ENCODE assay signal across 12 mouse cellular contexts in genomic region chr2:131097087-131097486, GRCm38 (mm10). TPM values are rescaled to one million over a fixed set of nuclear protein-coding genes. Genes with fewer than 3 reads are reported as not detected.
DNase-seq lines count a peak whose midpoint lies in the region; ATAC-seq and TF ChIP-seq lines count a peak whose summit lies in the region.
"Had no signal": no experiment of that assay in that cellular context is flagged by ENCODE, and none has a peak within 500 bp of the region (broad histone marks: within the 10 kb centered on the region; RNA-seq: fewer than 3 reads in every experiment).

No protein-coding gene starts in this region.

- H3K4me1 ChIP-seq in kidney, embryonic 14.5 days (ENCODE audit: control insufficient read depth, insufficient read depth, low read length) = peaks cover 5% of the 10 kb centered on the region; the same call in 1 of the 2 replicates
- H3K4me1 ChIP-seq in ES-Bruce4 (ENCODE audit: control insufficient read depth, insufficient read depth, low read length) = peaks cover 3% of the 10 kb centered on the region

- WGBS in kidney, embryonic 14.5 days = 69% methylated on average over 4 of the region's 4 CpGs

- H3K9ac ChIP-seq in kidney, embryonic 14.5 days (ENCODE audit: low read depth, low read length) = no peak overlapping the region
- H3K9ac ChIP-seq in ES-Bruce4 (ENCODE audit: low read depth, poor library complexity, severe bottlenecking) = peak overlapping the region; percentile 63

- peak; percentile 3 for DNase-seq in gastrocnemius, postnatal 10 days
- no peak for DNase-seq in gastrocnemius, adult 18-20 months (ENCODE audit: low spot score)
- DNase-seq in kidney, adult 8-10 months = no peak
- DNase-seq in heart, postnatal 4 days = peak; percentile 2
- DNase-seq in left cerebral cortex, postnatal 4 days = no peak
- no peak for DNase-seq in layer of hippocampus, adult 11-12 months (ENCODE audit: low spot score)
- DNase-seq: cerebellum, postnatal 10 days; retina, postnatal 1 day had no signal

- ATAC-seq in kidney, embryonic 14.5 days (ENCODE audit: low FRiP score, low TSS enrichment) = no peak

- no peak overlapping the region for H3K4me2 ChIP-seq in kidney, embryonic 14.5 days (replicated peaks; ENCODE audit: low read depth, low read length)

- intact Hi-C loops in left cerebral cortex, postnatal 4 days (cut with DNase I) = no loop called here

- TF ChIP-seq EP300 in ES-Bruce4 (IDR thresholded peaks at IDR 0.05; ENCODE audit: insufficient read depth, low read depth, low read length) = no peak

- no peak for TF ChIP-seq CTCF in ES-Bruce4 (IDR thresholded peaks at IDR 0.05; ENCODE audit: low read depth, low read length)

- no peak for TF ChIP-seq POLR2A in ES-Bruce4 (IDR thresholded peaks at IDR 0.05; ENCODE audit: insufficient read depth, low read length)

- no peaks in the 10 kb centered on the region for H3K36me3 ChIP-seq in kidney, embryonic 14.5 days (ENCODE audit: control insufficient read depth, insufficient read depth, low read length)
- no peaks in the 10 kb centered on the region for H3K36me3 ChIP-seq in ES-Bruce4 (ENCODE audit: control insufficient read depth, insufficient read depth, low read length, poor library complexity, severe bottlenecking)

- no peaks in the 10 kb centered on the region for H3K27me3 ChIP-seq in kidney, embryonic 14.5 days (ENCODE audit: control insufficient read depth, insufficient read depth, low read length)
- H3K27me3 ChIP-seq in ES-Bruce4 (ENCODE audit: control insufficient read depth, insufficient read depth, low read length, poor library complexity, severe bottlenecking) = no peaks in the 10 kb centered on the region

- H3K4me3 ChIP-seq in kidney, embryonic 14.5 days (ENCODE audit: low read length) = no peak overlapping the region
- H3K4me3 ChIP-seq in ES-Bruce4 (ENCODE audit: low read depth, low read length) = peak overlapping the region; percentile 54

- peak overlapping the region; percentile 92 for H3K27ac ChIP-seq in kidney, embryonic 14.5 days (ENCODE audit: low read depth, low read length)
- H3K27ac ChIP-seq in ES-Bruce4 (ENCODE audit: insufficient read depth, low read length) = peak overlapping the region; percentile 99

- no peaks in the 10 kb centered on the region for H3K9me3 ChIP-seq in kidney, embryonic 14.5 days (ENCODE audit: control insufficient read depth, low read length)
- no peaks in the 10 kb centered on the region for H3K9me3 ChIP-seq in ES-Bruce4 (replicated peaks; ENCODE audit: control insufficient read depth, insufficient read depth, low read length, poor library complexity, severe bottlenecking)

RNA-seq across cellular contexts. Expression of gene Siglec1, which starts 10.5 kb away (rescaled TPM):
- total RNA-seq in gastrocnemius, postnatal 10 days (2021) = 1 to 10 TPM; 1.2 to 1.4 TPM
- under 1 TPM; 0.59 to 0.71 TPM for total RNA-seq in gastrocnemius, adult 18-20 months (2021)
- 0.27 and 0.47 TPM in 2 replicates for polyA plus RNA-seq in kidney, embryonic 14.5 days (2014; fragmentation: Nextera tagmentation; extraction: Ambion mirVana)
- polyA plus RNA-seq in ES-Bruce4 (2011; ENCODE audit: insufficient read depth, insufficient read length, low read depth, missing spikeins) = 0.16 TPM in 1 of 2 replicates, not detected in the other
- total RNA-seq in heart, postnatal 4 days (2021) = under 1 TPM; 0.52 to 0.79 TPM
- total RNA-seq in left cerebral cortex, postnatal 4 days (2021) = under 1 TPM; 0.56 to 0.85 TPM

RNA-seq across cellular contexts. Expression of gene Hspa12b, which starts 30.0 kb away (rescaled TPM):
- total RNA-seq in gastrocnemius, postnatal 10 days (2021) = 10 to 100 TPM; 18.3 to 25.0 TPM
- 10 to 100 TPM in 1 of 2 experiments, 1 to 10 TPM in 1; 8.9 to 14.9 TPM for total RNA-seq in gastrocnemius, adult 18-20 months (2021)
- 8.6 and 10.0 TPM in 2 replicates for polyA plus RNA-seq in kidney, embryonic 14.5 days (2014; fragmentation: Nextera tagmentation; extraction: Ambion mirVana)
- 1.9 and 2.2 TPM in 2 replicates for polyA plus RNA-seq in ES-Bruce4 (2011; ENCODE audit: insufficient read depth, insufficient read length, low read depth, missing spikeins)
- 10 to 100 TPM; 40.3 to 40.6 TPM for total RNA-seq in heart, postnatal 4 days (2021)
- total RNA-seq in left cerebral cortex, postnatal 4 days (2021) = 1 to 10 TPM; 9.0 to 9.7 TPM

RNA-seq across cellular contexts. Expression of gene Adam33, which starts 33.5 kb away (rescaled TPM):
- 1 to 10 TPM; 3.7 to 5.9 TPM for total RNA-seq in gastrocnemius, postnatal 10 days (2021)
- total RNA-seq in gastrocnemius, adult 18-20 months (2021) = 1 to 10 TPM; 1.3 to 1.9 TPM
- polyA plus RNA-seq in kidney, embryonic 14.5 days (2014; fragmentation: Nextera tagmentation; extraction: Ambion mirVana) = 0.89 and 1.0 TPM in 2 replicates
- polyA plus RNA-seq in ES-Bruce4 (2011; ENCODE audit: insufficient read depth, insufficient read length, low read depth, missing spikeins) = 0.37 TPM in 1 of 2 replicates, not detected in the other
- 1 to 10 TPM; 2.4 to 3.2 TPM for total RNA-seq in heart, postnatal 4 days (2021)
- total RNA-seq in left cerebral cortex, postnatal 4 days (2021) = 1 to 10 TPM; 1.0 to 1.4 TPM

RNA-seq across cellular contexts. Expression of gene Gm11037, which starts 36.2 kb away (rescaled TPM):
- not detected for total RNA-seq in gastrocnemius, postnatal 10 days (2021)
- total RNA-seq in gastrocnemius, adult 18-20 months (2021) = not detected
- polyA plus RNA-seq in kidney, embryonic 14.5 days (2014; fragmentation: Nextera tagmentation; extraction: Ambion mirVana) = not detected in 2 replicates
- polyA plus RNA-seq in ES-Bruce4 (2011; ENCODE audit: insufficient read depth, insufficient read length, low read depth, missing spikeins) = not detected in 2 replicates
- total RNA-seq in heart, postnatal 4 days (2021) = not detected
- total RNA-seq in left cerebral cortex, postnatal 4 days (2021) = not detected
- total RNA-seq: layer of hippocampus, postnatal 10 days had no signal
- polyA plus RNA-seq: gonadal fat pad, adult 2 months had no signal

RNA-seq across cellular contexts. Expression of gene Gfra4, which starts 54.2 kb away (rescaled TPM):
- total RNA-seq in gastrocnemius, postnatal 10 days (2021) = 1 to 10 TPM; 4.5 to 8.6 TPM
- 1 to 10 TPM; 1.8 to 1.9 TPM for total RNA-seq in gastrocnemius, adult 18-20 months (2021)
- 17.2 and 17.8 TPM in 2 replicates for polyA plus RNA-seq in kidney, embryonic 14.5 days (2014; fragmentation: Nextera tagmentation; extraction: Ambion mirVana)
- polyA plus RNA-seq in ES-Bruce4 (2011; ENCODE audit: insufficient read depth, insufficient read length, low read depth, missing spikeins) = 0.73 TPM in 1 of 2 replicates, not detected in the other
- total RNA-seq in heart, postnatal 4 days (2021) = 1 to 10 TPM; 4.1 to 4.5 TPM
- total RNA-seq in left cerebral cortex, postnatal 4 days (2021) = 10 to 100 TPM; 23.5 to 23.6 TPM

Comparison
In these comparisons a context has a peak if more than half of its experiments do, and no peak if none do; other contexts are left out.
1. DNase-seq: peak in gastrocnemius, postnatal 10 days (single experiment) and heart, postnatal 4 days (single experiment); none in gastrocnemius, adult 18-20 months (single experiment), kidney, adult 8-10 months (0 of 2), left cerebral cortex, postnatal 4 days (single experiment) and layer of hippocampus, adult 11-12 months (single experiment).